Mouse (Mus musculus) ovary, postnatal 10 days (tissue): ENCODE results near the gene Zfp217.

Experiments
- DNase-seq: peaks from one replicate; pipeline ENCODE4 v3.0.0; 2022; ENCODE audit warnings: low spot score

Gene Zfp217

DNA sequence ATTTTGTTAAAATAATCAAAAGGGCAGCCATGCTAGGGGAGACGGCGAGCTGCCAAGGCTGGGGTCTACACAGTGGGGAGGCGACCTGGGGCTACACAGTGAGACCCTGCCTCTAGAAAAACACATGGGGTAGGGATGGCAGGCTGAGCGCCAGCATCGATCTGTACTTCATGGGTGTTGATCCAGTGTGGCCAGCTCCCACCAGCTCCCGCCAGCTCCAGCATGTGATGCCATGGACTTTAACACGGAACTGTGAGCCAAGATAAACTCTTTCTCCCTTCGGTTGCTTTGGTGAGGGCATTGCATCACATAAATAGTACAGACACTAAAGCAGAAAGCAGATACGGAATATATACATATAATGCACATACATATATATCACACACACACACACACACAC is 53.0 kb downstream of the Zfp217 start:
- no peak for DNase-seq

DNA sequence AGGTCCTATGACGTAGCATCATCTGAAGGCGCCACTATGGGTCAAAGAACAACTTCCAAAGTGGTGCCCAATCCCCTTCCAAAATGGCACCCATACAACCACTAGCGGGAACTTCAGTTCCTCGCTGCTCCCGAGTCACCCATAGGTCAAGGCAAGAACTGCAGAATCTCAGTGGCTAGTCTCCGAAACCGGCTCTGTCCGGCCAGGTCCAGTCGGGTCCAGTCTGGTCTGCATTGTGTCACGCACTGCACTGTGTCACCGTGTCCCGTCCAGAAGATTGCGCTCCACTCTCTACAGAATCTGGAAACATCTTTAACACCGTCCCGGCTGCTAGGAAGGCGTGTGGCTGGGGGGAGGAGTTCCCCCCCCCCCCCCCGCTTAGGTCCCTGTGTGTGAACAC is 53.7 kb downstream of the Zfp217 start:
- no peak for DNase-seq

DNA sequence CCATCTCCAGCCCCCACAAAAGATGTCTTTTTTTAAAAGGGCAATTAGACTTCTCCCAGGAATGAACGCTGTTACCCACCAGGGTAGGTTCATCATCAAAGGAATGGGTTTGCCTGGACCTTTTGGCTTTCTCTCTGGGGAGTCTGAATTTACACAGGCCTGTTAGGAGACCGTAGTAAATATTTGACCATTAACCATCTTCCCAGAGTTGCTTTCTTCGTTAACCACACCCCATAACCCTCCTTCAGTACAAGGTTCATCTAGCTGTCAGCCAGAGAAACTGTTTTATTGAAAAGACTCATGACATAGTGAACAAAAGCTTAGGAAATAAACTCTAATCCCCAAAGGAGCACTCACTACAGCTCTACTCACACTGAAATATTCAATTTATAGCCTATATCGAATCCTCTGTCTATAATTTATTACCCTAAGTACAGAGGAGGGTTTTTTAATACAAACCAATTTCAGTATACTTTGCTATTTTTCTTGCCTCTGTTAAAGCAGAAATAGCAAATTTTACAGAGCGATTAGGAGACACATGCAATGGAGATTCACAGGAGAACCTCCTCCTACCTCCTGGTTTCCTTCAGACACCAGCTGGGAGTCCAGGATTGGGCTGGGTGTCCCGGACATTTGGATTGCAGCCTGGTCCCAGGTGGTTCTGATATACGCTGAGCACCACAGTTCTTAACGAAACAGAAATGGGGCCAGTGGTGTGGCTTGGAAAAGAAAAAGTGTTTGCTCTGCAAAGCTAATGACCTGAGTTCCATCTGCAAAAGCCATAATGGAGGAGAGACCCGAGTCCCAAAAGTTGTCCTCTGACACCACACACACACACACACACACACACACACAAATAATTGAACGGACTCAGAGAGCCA is 56.1 kb downstream of the Zfp217 start:
- no peak for DNase-seq

DNA sequence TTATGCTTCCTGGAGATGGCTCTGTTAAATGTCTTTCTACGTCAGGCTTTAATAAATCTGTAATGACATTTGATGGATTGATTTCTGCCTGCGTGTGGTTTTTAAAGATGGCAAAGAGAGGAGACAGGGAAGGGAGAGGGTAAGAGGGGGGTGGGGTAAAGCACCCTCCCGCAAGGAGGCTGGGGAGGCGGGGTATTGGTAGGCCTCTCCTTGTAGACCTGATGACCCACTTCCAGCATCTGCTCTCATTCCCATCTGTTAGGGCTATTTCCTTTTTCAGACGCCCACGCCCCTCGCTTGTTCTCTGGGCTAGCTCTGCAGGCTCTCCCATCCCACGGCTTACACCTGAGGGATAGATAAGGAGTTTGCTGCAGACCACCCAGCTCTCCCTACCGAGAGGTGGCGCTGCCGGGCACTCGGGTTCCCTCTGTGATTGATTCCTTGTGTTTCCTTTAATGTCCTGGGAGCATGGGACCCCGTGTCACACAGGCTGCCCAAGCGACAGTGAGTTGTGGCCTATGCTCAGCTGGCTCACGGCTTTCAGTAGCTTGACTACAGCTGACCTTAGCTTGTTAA is 69.4 kb downstream of the Zfp217 start:
- no peak for DNase-seq

DNA sequence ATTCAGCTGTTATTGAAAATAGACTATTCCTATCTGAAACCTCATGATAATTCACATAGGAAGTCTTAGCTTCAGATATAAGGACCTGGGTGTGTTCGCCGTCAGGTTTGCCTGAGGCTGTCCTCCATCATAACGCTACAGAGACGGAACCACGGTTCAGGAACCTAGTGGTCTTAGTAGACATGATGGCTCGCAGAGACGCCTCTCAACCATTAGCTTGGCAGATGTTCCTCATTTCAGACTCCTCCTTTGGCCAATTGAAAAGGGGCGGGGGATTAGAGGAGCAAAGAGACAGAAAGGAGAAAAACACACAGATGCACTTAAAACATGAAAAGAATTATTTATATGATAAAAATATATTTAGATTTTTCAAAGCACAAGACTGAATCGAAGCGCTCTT is 69.9 kb downstream of the Zfp217 start:
- DNase-seq: no peak

DNA sequence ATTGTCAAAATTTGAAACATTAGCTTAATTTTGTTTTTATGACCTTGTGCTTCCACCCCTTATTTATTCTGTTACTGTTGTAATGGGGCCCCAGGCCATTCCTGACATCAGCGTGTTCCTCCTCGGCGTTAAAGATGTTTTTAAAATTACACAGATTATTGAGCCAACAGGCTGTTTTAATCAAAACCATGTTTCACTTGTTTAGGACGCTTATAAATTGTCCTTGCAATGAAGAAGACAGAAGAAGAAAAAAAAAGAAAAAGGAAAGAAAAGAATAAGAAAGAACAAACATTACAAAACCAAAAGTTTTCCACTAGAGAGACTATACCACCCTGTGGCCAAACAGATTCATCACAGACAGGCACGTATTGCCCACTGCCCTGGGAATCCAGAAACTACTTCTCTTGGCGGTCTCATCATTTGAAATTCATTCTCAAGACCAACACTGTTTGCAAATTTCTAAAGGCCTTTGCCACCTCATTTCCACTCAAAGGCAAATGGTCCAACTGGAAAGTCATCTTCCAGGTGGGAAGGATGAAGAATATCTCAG is 70.9 kb downstream of the Zfp217 start:
- DNase-seq: no peak

DNA sequence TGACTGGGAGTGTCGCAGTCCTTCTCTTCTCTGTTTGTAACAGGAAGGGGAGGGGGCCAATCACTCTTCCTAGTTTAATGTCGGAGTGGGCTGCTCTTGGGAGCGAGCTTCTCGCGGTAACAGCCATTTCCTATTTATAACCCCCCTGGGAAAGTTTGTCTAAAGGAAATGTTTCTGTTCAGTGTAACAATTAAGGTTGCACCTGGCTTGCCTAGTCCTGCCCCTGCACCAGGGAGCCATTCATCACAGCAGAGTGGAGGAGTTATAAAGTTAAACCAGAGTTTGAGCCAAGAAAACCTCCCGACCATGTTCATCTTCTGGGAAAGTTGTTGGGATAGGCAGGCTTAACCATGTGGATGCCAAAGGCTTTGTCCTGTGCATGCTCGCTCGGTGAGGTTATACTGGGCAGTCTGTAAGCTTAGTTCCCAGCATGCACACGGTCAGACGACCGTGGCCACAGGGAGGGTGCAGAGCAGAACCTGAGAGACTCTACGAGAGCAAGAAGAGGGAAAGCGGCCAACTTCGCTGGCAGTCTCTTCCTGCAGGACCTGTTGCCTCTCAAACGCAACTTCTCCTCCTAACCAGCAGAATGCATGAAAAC is 77.2 kb downstream of the Zfp217 start:
- peak; percentile 26 for DNase-seq

DNA sequence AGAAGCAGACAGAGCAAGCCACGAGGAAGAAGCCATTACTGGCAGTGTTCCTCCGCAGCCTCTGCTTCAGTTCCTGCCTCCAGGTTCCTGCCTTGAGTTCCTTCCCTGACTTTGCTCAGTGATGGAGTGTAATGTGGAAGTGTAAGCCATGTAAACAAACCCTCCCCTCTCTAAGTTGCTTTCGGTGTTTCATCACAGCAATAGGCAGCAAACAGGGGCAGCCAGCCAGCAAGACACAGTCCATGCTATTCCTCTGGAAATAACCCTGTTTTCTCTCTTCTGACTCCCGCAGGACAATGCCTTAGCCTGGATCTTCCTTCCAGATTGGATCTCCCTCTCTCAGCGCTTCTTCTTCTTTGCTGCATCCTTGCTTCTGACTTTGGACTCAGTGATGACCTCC is 77.9 kb downstream of the Zfp217 start:
- no peak for DNase-seq

DNA sequence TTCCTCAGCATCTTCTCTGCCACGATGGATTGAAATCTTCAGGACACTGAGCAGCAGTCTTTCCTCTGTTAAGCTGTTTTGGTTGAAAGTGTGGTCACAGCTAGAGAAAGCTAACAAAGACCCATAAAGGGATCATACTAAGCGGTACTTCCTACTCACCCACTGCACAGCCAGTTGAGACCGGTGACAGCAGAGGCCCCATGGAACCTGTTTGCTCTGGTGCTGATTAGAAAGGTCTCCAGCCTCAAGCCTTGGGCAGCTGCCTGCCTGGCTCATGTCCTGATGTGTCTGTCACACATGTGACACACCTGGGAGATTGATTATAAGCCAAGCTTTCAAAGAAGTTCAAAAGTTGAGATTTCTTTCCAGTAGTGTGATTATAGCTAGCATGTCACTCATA is 85.5 kb downstream of the Zfp217 start:
- DNase-seq: no peak

DNA sequence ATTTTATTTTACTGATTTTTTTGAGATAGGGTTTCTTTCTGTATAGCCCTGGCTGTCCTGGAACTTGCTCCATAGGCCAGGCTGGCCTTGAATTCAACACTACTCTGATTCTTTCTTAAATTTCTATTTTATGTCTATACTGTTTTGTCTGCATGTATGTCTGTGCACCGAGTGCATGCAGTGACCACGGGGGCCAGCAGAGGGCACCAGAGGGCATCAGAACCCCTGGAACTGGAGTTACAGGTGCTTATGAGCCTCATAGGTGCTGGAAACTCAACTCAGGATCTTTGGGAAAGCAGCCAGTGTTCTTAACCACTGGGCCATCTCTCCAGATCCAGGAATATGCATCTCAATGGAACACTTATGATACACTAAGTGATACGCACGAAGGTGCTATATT is 87.8 kb downstream of the Zfp217 start:
- DNase-seq: no peak

DNA sequence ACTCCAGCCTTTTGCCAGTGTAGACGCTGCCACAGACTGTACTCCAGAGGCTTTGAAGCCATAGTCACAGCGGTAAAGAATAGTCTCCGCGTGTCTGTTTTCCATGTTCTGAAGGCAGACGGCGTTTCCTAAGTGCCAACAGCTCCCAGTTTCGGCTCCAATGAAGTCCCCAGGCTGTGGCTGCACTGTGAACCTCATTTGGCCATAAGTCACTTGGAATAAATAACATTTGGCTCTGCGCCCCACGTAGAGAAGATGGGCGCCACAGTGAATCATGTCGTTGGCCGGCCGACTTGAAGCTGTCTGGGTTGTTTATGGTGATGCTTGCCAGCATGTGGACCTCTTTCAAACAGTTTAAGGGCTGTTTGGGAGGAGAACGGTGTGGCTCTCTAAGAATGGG is 89.1 kb downstream of the Zfp217 start:
- DNase-seq: no peak
